Mouse (Mus musculus): ENCODE data around the gene Tmem144. TPM values are rescaled to one million over a fixed set of nuclear protein-coding genes. Genes with fewer than 3 reads are reported as not detected.

Gene Tmem144
- 3.2 and 3.8 TPM in 2 replicates for polyA plus RNA-seq (2015; fragmentation: Nextera tagmentation; extraction: Ambion mirVana)

- no peak for ATAC-seq (ENCODE audit: insufficient number of reproducible peaks, low FRiP score, low TSS enrichment, low read depth)
- WGBS: 51% methylated on average over 8 of the region's 8 CpGs
These were observed at the start of gene Tmem144 for GRCm38 (mm10) chr3:79852654-79853166. Gene Tmem144, minus strand, starts transcription at chr3:79852773.

DNA sequence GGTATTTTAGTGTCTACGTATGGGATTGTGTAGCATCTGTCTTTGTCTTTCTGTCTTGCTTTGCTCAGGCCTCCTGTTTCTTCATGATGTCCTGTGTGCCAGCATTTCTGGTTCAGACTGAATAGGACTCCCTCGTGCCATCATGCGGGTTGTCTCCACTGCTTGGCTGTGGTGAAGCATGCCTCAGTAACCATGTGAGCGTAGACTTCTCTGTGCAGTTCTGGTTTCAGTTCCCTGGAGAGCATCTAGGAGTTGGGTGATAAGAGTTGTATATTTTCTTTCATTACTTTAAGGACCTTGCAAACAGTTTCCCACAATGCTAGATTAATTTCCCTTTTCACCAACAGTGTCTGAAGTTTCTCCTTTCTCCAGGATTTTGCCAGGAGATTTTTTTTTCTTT, 49.2 kb upstream of the Tmem144 start:
- no peaks in the 10 kb centered on the region for H3K36me3 ChIP-seq
- no peaks in the 10 kb centered on the region for H3K9me3 ChIP-seq (replicated peaks)
- 91% methylated on average over 4 of the region's 4 CpGs for WGBS
- peaks cover 7% of the 10 kb centered on the region; the same call in 1 of the 2 replicates for H3K4me1 ChIP-seq
- no peak overlapping the region for H3K9ac ChIP-seq
- H3K4me2 ChIP-seq (replicated peaks): no peak overlapping the region
- no peak overlapping the region for H3K27ac ChIP-seq (replicated peaks)
- no peak for ATAC-seq (ENCODE audit: insufficient number of reproducible peaks, low FRiP score, low TSS enrichment, low read depth)
- no peaks in the 10 kb centered on the region for H3K27me3 ChIP-seq
- no peak overlapping the region for H3K4me3 ChIP-seq (replicated peaks)

More at GRCm38 (mm10) chr3:79852654-79853166, at the start of gene Tmem144:
- H3K4me2 ChIP-seq (replicated peaks): no peak within 1 kb of the TSS
- H3K9ac ChIP-seq: no peak within 1 kb of the TSS
- H3K4me1 ChIP-seq: no peaks in the 10 kb centered on the region
- H3K27me3 ChIP-seq: no peaks in the 10 kb centered on the region
- H3K27ac ChIP-seq (replicated peaks): no peak within 1 kb of the TSS
- H3K9me3 ChIP-seq (replicated peaks): no peaks in the 10 kb centered on the region
- H3K36me3 ChIP-seq: no peaks in the 10 kb centered on the region
- H3K4me3 ChIP-seq (replicated peaks): no peak within 1 kb of the TSS

- ATAC-seq (ENCODE audit: insufficient number of reproducible peaks, low FRiP score, low TSS enrichment, low read depth): no peak
- Histone ChIP-seq H3K4me2 (replicated peaks) (no peak overlapping the region), H3K4me3 (replicated peaks) (no peak overlapping the region), H3K27ac (replicated peaks) (no peak overlapping the region), H3K9ac (no peak overlapping the region), H3K9me3 (replicated peaks) (no peaks in the 10 kb centered on the region), H3K36me3 (no peaks in the 10 kb centered on the region), H3K27me3 (no peaks in the 10 kb centered on the region), H3K4me1 (peaks cover 7% of the 10 kb centered on the region; the same call in 1 of the 2 replicates)
- WGBS: 84% methylated on average over 6 of the region's 6 CpGs
These were observed 48.7 kb upstream of the Tmem144 start for GRCm38 (mm10) chr3:79901321-79901720.

DNA sequence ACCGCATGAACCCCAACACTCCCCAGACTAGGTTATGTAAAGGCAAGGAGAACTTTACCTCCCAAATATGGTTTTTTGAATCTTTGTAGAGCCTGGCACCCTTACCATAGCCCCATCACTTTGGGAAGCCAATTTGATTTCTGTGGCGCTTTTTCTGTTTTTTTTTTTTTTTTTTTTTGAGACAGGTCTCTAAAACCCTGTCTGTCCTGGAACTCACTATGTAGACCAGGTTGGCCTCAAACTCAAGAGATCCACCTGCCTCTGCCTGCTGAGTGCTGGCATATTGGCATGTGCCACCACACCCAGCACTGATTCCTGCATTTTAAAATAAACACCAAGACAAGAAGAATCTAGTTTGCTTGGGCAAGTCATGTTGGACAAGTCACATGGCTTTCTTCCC, 47.9 kb upstream of the Tmem144 start:
- Histone ChIP-seq H3K9ac (no peak overlapping the region), H3K4me1 (peaks cover 7% of the 10 kb centered on the region; the same call in 1 of the 2 replicates), H3K27ac (replicated peaks) (no peak overlapping the region), H3K4me3 (replicated peaks) (no peak overlapping the region), H3K4me2 (replicated peaks) (no peak overlapping the region), H3K36me3 (no peaks in the 10 kb centered on the region), H3K27me3 (no peaks in the 10 kb centered on the region), H3K9me3 (replicated peaks) (no peaks in the 10 kb centered on the region)
- no peak for ATAC-seq (ENCODE audit: insufficient number of reproducible peaks, low FRiP score, low TSS enrichment, low read depth)
- WGBS: 98% methylated on average over 2 of the region's 2 CpGs

- Histone ChIP-seq H3K9me3 (replicated peaks) (no peaks in the 10 kb centered on the region), H3K4me1 (peaks cover 7% of the 10 kb centered on the region; the same call in 1 of the 2 replicates), H3K9ac (no peak overlapping the region), H3K4me3 (replicated peaks) (no peak overlapping the region), H3K4me2 (replicated peaks) (no peak overlapping the region), H3K36me3 (no peaks in the 10 kb centered on the region), H3K27ac (replicated peaks) (no peak overlapping the region), H3K27me3 (no peaks in the 10 kb centered on the region)
- WGBS: 81% methylated on average over 9 of the region's 9 CpGs
- no peak for ATAC-seq (ENCODE audit: insufficient number of reproducible peaks, low FRiP score, low TSS enrichment, low read depth)
These were observed 47.3 kb upstream of the Tmem144 start for GRCm38 (mm10) chr3:79899906-79900305.

- Histone ChIP-seq H3K4me2 (replicated peaks) (no peak overlapping the region), H3K9me3 (replicated peaks) (no peaks in the 10 kb centered on the region), H3K36me3 (no peaks in the 10 kb centered on the region), H3K27ac (replicated peaks) (0 out of 2 replicates have a peak overlapping the region, but pooled peaks have one; percentile 11), H3K9ac (no peak overlapping the region), H3K4me3 (replicated peaks) (no peak overlapping the region), H3K4me1 (peaks cover 7% of the 10 kb centered on the region; the same call in 1 of the 2 replicates), H3K27me3 (no peaks in the 10 kb centered on the region)
- no peak for ATAC-seq (ENCODE audit: insufficient number of reproducible peaks, low FRiP score, low TSS enrichment, low read depth)
These were observed 45.9 kb upstream of the Tmem144 start for GRCm38 (mm10) chr3:79898514-79898913.

DNA sequence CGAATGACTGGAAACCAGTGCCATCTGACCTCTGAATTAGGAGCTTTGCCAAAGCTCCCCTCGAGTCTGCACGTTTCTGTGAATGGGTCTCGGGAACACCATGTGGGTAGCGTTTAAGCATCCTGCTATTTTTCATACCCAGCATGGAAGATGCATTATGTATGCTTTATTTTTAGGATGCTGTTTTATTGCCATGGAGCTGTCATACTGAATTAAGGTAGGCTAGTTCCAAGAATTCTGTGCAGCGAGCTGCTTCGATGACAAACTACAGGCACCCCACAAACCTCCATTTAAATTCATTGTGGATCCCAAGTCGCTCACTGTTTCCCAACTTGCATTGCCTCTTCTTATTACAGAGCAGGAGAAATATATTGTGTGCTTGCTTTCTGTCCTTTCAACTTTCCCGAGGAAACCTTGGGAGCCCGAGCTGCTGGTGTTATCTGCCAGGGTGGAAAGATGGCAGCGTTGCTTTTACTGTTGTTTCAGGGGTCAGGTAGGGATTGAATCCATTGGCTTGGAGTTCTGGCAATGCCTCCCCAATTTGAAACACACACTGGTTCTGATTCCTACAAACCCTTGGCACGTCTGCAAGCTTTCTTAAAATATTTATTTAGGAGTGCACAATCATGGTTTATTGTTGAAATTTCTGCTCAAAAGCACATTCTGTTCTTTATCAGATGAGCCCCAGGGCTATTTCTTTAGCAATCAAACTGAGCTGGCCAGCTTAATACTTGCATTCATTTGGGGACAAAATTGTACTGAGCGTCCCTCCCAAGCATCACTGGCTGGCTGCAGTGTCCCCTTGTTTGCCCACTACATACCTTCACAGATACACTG, 45.2 kb upstream of the Tmem144 start:
- ATAC-seq (ENCODE audit: insufficient number of reproducible peaks, low FRiP score, low TSS enrichment, low read depth): no peak
- H3K4me3 ChIP-seq (replicated peaks): no peak overlapping the region
- no peaks in the 10 kb centered on the region for H3K9me3 ChIP-seq (replicated peaks)
- H3K27ac ChIP-seq (replicated peaks): peak overlapping the region; percentile 11; the same call in 1 of the 2 replicates
- H3K27me3 ChIP-seq: no peaks in the 10 kb centered on the region
- no peak overlapping the region for H3K9ac ChIP-seq
- H3K4me2 ChIP-seq (replicated peaks): no peak overlapping the region
- no peaks in the 10 kb centered on the region for H3K36me3 ChIP-seq
- 42% methylated on average over 13 of the region's 13 CpGs for WGBS
- peaks cover 7% of the 10 kb centered on the region; the same call in 1 of the 2 replicates for H3K4me1 ChIP-seq

- H3K9ac ChIP-seq: no peak overlapping the region
- 85% methylated on average over 2 of the region's 2 CpGs for WGBS
These were observed 35.4 kb upstream of the Tmem144 start for GRCm38 (mm10) chr3:79887966-79888365.

DNA sequence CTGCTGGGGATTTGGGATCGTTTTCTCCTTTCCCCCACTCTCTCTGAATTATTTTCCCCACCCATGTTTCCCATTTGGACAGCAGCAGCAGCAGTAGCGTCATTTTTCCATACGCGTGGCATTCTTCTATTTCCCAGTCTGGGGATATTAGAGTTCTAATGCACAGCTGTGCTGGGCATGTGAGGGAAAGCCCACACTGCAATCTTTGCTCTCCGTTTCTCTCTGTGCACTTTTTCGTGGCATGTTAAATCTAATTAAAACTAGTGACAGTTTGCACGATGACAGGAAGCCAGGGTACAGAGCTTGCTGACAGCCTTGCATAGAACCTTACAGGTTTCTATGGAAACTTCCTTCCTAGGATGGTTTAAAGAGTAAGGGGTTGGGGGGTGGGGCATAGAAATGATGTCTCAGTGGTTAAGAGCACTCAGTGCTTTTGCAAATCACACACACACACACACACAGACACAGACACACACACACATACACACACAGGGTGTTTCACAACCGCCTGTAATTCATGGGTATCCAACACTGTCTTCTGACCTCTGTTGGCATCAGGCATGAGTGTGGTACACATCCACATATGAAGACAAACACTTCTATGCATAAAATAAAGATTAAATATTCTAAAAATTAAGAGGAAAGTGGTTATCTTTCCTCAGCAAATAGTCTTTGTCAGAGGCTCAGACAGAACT, 34.7 kb upstream of the Tmem144 start:
- WGBS: 18% methylated on average over 8 of the region's 8 CpGs
- Histone ChIP-seq H3K4me2 (replicated peaks) (peak overlapping the region; percentile 27), H3K27me3 (no peaks in the 10 kb centered on the region), H3K9me3 (replicated peaks) (no peaks in the 10 kb centered on the region), H3K4me3 (replicated peaks) (peak overlapping the region; percentile 28), H3K36me3 (no peaks in the 10 kb centered on the region), H3K27ac (replicated peaks) (0 out of 2 replicates have a peak overlapping the region, but pooled peaks have one; percentile 39), H3K9ac (no peak overlapping the region), H3K4me1 (peaks cover 22% of the 10 kb centered on the region)
- peak; percentile 67; the same call in 1 of the 2 replicates for ATAC-seq (ENCODE audit: insufficient number of reproducible peaks, low FRiP score, low TSS enrichment, low read depth)

More at GRCm38 (mm10) chr3:79887966-79888365, 35.4 kb upstream of the Tmem144 start:
- Histone ChIP-seq H3K4me2 (replicated peaks) (peak overlapping the region; percentile 8; the same call in 1 of the 2 replicates), H3K4me1 (peaks cover 22% of the 10 kb centered on the region), H3K36me3 (no peaks in the 10 kb centered on the region), H3K27ac (replicated peaks) (no peak overlapping the region), H3K9me3 (replicated peaks) (no peaks in the 10 kb centered on the region), H3K4me3 (replicated peaks) (peak overlapping the region; percentile 19), H3K27me3 (no peaks in the 10 kb centered on the region)
- ATAC-seq (ENCODE audit: insufficient number of reproducible peaks, low FRiP score, low TSS enrichment, low read depth): no peak

DNA sequence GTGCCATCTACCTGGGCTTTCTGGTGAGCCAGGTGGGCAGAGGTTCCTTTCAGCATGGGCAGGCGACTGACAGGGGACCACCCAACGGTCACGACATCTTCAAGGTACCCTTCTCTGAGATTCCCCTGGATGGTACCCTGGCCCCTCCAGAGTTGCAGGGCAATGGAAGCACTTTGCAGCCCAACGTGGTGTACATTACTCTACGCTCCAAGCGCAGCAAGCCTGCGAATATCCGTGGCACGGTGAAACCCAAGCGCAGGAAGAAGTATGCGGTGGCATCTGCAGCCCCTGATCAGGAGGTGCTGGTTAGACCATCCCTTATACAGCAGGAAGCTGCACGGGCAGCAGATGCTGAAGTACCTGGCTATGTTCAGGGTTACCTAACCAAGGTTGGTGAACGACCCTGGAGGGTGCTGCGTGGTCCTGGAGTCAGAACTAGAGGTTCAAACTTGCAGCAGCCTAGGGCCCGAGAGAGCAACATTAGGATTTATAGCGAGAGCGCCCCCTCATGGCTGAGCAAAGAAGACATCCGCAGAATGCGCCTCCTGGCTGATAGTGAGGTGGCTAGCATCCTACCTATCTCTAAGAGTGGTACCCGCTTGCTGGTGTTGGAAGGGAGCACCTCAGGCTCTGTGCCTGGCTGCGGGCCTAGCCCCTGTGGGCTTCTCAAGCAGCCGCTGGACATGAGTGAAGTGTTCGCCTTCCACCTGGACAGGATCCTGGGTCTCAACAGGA, 34.0 kb upstream of the Tmem144 start:
- peak overlapping the region; percentile 55 for H3K27ac ChIP-seq (replicated peaks)
- ATAC-seq (ENCODE audit: insufficient number of reproducible peaks, low FRiP score, low TSS enrichment, low read depth): 0 out of 2 replicates have a peak, but pooled peaks have one; percentile 15
- H3K4me3 ChIP-seq (replicated peaks): peak overlapping the region; percentile 28
- peaks cover 22% of the 10 kb centered on the region for H3K4me1 ChIP-seq
- H3K9me3 ChIP-seq (replicated peaks): no peaks in the 10 kb centered on the region
- H3K4me2 ChIP-seq (replicated peaks): peak overlapping the region; percentile 27
- no peaks in the 10 kb centered on the region for H3K36me3 ChIP-seq
- no peaks in the 10 kb centered on the region for H3K27me3 ChIP-seq
- H3K9ac ChIP-seq: no peak overlapping the region
- WGBS: 73% methylated on average over 23 of the region's 23 CpGs

All from embryonic facial prominence, embryonic 15.5 days (tissue).